Mouse (Mus musculus) stomach, embryonic 16.5 days (tissue): ENCODE results near the gene Mfsd2a. TPM values are rescaled to one million over a fixed set of nuclear protein-coding genes. Genes with fewer than 3 reads are reported as not detected.
A peak's percentile ranks its signal among the peaks of the same experiment; 100 is the strongest.

ENCODE experiments used
- ATAC-seq: fragments of 200-750 bp; cut with Nextera tagmentation; 2 replicates; pipeline ENCODE4 v1.8.0; 2017; ENCODE audit warnings: moderate number of reproducible peaks, moderate TSS enrichment; ENCODE audit not compliant: insufficient read depth, low FRiP score
- H3K27ac ChIP-seq: fragments of 300-500 bp; sonication (generic); 2 replicates; pipeline ENCODE4 v1.5.1; 2014; ENCODE audit warnings: low read length
- H3K27me3 ChIP-seq: fragments of 300-500 bp; sonication (generic); 2 replicates; pipeline ENCODE4 v1.6.1; 2014; ENCODE audit warnings: low read length, control low read depth, mixed read lengths; ENCODE audit not compliant: control insufficient read depth, insufficient read depth
- H3K36me3 ChIP-seq: fragments of 300-500 bp; sonication (generic); 2 replicates; pipeline ENCODE4 v1.6.1; 2014; ENCODE audit warnings: low read length; ENCODE audit not compliant: control insufficient read depth, insufficient read depth
- H3K4me1 ChIP-seq: fragments of 300-500 bp; sonication (generic); 2 replicates; pipeline ENCODE4 v1.6.1; 2014; ENCODE audit warnings: low read length, control low read depth, mixed read lengths; ENCODE audit not compliant: control insufficient read depth, insufficient read depth
- H3K4me2 ChIP-seq: fragments of 300-500 bp; sonication (generic); 2 replicates; pipeline ENCODE4 v1.6.1; 2014; ENCODE audit warnings: low read depth, low read length, mixed read lengths
- H3K4me3 ChIP-seq: fragments of 300-500 bp; sonication (generic); replicated peaks from 2 replicates; pipeline ENCODE4 v1.5.1; 2014; ENCODE audit warnings: mild to moderate bottlenecking, low read length
- H3K9ac ChIP-seq: fragments of 300-500 bp; sonication (generic); 2 replicates; pipeline ENCODE4 v1.6.1; 2014; ENCODE audit warnings: low read length
- H3K9me3 ChIP-seq: fragments of 300-500 bp; sonication (generic); replicated peaks from 2 replicates; pipeline ENCODE4 v1.6.1; 2016; ENCODE audit warnings: low read length, control low read depth; ENCODE audit not compliant: control insufficient read depth
- WGBS: fragments of 180-500 bp; shearing (Covaris S2); extraction: QIAGEN DNeasy Blood & Tissue Kit; methylation state at CpG from one replicate; pipeline ENCODE4 v1.1.7; 2014; 5-methylcytosine and 5-hydroxymethylcytosine counted together
- polyA plus RNA-seq: library from polyadenylated mRNA; unstranded; fragments of >200 nt; fragmentation: Nextera tagmentation; extraction: Ambion mirVana; gene quantifications from 2 replicates; pipeline ENCODE4 v1.2.1, GENCODE M21; 2015

The Mfsd2a gene
- 5.8 and 8.4 TPM in 2 replicates for polyA plus RNA-seq

DNA sequence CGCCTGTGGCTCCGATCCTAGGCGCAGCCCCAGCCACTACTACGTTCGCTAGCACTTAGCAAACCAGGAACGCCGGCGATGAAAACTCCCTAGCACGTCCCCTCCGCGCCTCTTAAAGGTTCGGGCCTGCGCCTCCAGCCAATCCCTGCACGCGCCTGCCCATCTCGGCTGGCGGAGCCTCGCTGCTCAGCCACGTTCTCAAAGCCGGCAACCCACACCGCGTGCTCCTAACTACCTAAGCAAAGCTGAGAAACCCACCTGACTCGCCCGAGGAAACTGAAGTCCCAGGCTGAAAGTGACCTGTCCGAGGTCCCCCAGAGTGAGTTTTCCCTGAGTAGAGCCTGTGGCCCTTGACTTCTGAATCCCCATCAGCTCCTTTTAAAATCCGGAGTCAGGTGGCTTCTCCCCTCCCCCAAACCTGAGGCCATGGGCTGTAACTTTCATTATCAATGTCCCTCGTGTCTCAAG, at the start of gene Mfsd2a:
Gene Mfsd2a (minus strand): TSS at position 89 of the 468 bp plus-strand sequence.
- peak within 1 kb of the TSS; percentile 22; the same call in 1 of the 2 replicates for H3K27ac ChIP-seq
- H3K36me3 ChIP-seq, result no peaks in the 10 kb centered on the region
- H3K4me1 ChIP-seq, result peaks cover 9% of the 10 kb centered on the region
- H3K9me3 ChIP-seq, result no peaks in the 10 kb centered on the region
- H3K4me3 ChIP-seq, result peak within 1 kb of the TSS; percentile 60
- H3K9ac ChIP-seq, result peak within 1 kb of the TSS; percentile 69
- ATAC-seq, result peak; percentile 86
- H3K27me3 ChIP-seq, result peaks cover 8% of the 10 kb centered on the region; the same call in 1 of the 2 replicates
- under 1% methylated on average over 27 of the region's 27 CpGs for WGBS
- peak within 1 kb of the TSS; percentile 97 for H3K4me2 ChIP-seq

GRCm38 (mm10) chr4:123005054-123005966, 44.3 kb upstream of the Mfsd2a start:
- H3K9me3 ChIP-seq, result no peaks in the 10 kb centered on the region
- ATAC-seq, result peak; percentile 61; the same call in 1 of the 2 replicates
- H3K4me1 ChIP-seq, result peaks cover 11% of the 10 kb centered on the region
- WGBS, result 20% methylated on average over 15 of the region's 15 CpGs
- no peaks in the 10 kb centered on the region for H3K36me3 ChIP-seq
- no peak overlapping the region for H3K4me2 ChIP-seq
- no peak overlapping the region for H3K9ac ChIP-seq
- no peaks in the 10 kb centered on the region for H3K27me3 ChIP-seq
- no peak overlapping the region for H3K4me3 ChIP-seq
- no peak overlapping the region for H3K27ac ChIP-seq

DNA sequence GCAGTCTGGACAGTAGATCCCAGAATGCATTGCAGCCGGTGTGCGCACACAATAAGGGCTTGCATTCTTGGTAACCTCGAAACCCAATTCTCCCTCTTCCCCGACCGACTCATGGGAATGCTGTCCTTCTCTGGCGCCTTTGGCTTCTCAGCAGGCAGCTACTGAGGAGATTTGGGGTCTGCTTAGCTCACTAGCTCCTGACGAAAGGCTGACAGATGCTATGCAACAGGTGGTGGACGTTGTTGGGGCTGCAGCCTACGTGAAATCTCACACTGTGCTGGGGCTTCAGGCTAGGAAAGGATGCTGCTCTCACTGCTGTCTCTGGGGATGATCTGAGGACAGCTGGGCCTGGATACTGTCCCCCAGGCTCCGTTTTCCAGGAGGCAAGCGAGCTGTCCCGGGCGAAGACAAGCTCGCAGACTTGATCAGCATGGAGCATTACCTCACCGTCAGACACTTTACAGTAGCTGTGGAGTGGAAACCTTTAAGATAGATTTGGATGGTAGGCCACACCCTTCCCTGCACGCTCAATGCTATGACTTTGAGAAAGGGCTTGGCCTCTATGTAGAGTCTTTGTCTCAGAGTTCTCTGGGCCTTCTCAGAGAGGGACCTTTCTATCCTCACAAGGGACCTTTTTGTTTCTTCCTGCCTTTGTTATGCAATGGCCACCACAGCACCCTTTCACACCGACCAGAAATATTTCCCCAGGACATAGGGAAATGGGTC, 39.8 kb upstream of the Mfsd2a start:
- H3K27ac ChIP-seq, result no peak overlapping the region
- 70% methylated on average over 17 of the region's 17 CpGs for WGBS
- H3K4me3 ChIP-seq, result no peak overlapping the region
- no peak overlapping the region for H3K4me2 ChIP-seq
- ATAC-seq, result no peak
- peaks cover 16% of the 10 kb centered on the region for H3K4me1 ChIP-seq
- H3K9me3 ChIP-seq, result no peaks in the 10 kb centered on the region
- no peaks in the 10 kb centered on the region for H3K27me3 ChIP-seq
- H3K9ac ChIP-seq, result no peak overlapping the region
- no peaks in the 10 kb centered on the region for H3K36me3 ChIP-seq

DNA sequence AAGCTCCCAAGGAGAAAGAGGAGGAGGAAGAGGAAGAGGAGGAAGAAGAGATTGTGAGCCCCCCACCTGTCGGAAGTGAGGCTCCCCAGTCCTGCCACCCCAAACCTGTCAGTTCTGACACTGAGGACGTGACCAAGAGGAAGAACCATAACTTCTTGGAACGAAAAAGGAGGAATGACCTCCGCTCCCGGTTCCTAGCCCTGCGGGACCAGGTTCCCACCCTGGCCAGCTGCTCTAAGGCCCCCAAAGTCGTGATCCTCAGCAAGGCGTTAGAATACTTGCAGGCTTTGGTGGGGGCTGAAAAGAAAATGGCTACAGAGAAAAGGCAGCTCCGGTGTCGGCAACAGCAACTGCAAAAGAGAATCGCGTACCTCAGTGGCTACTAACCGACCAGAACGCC, 39.1 kb upstream of the Mfsd2a start:
- Histone ChIP-seq H3K4me2 (no peak overlapping the region), H3K9me3 (no peaks in the 10 kb centered on the region), H3K4me3 (no peak overlapping the region), H3K27ac (no peak overlapping the region), H3K4me1 (peaks cover 11% of the 10 kb centered on the region), H3K9ac (no peak overlapping the region), H3K27me3 (no peaks in the 10 kb centered on the region), H3K36me3 (no peaks in the 10 kb centered on the region)
- no peak for ATAC-seq
- 81% methylated on average over 14 of the region's 14 CpGs for WGBS

DNA sequence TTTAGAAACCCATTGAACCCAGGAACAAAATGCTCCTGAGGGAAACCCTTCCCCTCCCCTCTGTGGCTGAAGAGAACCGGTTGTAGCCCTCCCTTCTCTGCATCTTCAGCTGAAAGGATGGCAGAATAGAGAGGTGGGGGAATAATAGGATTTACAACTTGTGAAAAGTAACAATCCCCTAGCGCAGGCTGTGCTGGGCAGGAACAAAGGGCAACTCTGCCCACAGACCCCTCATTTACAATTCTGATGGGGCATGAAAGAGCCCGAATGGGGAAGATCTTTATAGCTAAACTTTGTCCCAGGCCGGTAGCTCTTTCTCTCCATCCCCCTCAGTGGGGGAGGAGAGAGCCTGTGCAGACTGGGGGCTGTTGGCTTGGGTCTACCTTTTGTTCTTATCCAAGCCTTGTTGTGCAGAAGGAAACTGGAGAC, 38.3 kb upstream of the Mfsd2a start:
- no peak overlapping the region for H3K27ac ChIP-seq
- no peak overlapping the region for H3K9ac ChIP-seq
- 38% methylated on average over 4 of the region's 4 CpGs for WGBS
- no peaks in the 10 kb centered on the region for H3K27me3 ChIP-seq
- H3K9me3 ChIP-seq, result no peaks in the 10 kb centered on the region
- no peaks in the 10 kb centered on the region for H3K36me3 ChIP-seq
- peaks cover 10% of the 10 kb centered on the region for H3K4me1 ChIP-seq
- H3K4me3 ChIP-seq, result no peak overlapping the region
- ATAC-seq, result no peak
- peak overlapping the region; percentile 97; the same call in 1 of the 2 replicates for H3K4me2 ChIP-seq

GRCm38 (mm10) chr4:122998537-122999262, 37.7 kb upstream of the Mfsd2a start:
- Histone ChIP-seq H3K4me1 (peaks cover 10% of the 10 kb centered on the region), H3K4me2 (peak overlapping the region; percentile 97), H3K36me3 (no peaks in the 10 kb centered on the region), H3K27ac (no peak overlapping the region), H3K9me3 (no peaks in the 10 kb centered on the region), H3K9ac (no peak overlapping the region), H3K4me3 (peak overlapping the region; percentile 68), H3K27me3 (no peaks in the 10 kb centered on the region)
- WGBS, result 27% methylated on average over 12 of the region's 12 CpGs
- ATAC-seq, result no peak

GRCm38 (mm10) chr4:122996618-122997381, 35.8 kb upstream of the Mfsd2a start:
- Histone ChIP-seq H3K4me2 (peak overlapping the region; percentile 97), H3K9ac (peak overlapping the region; percentile 84), H3K4me1 (peaks cover 10% of the 10 kb centered on the region), H3K4me3 (peak overlapping the region; percentile 68), H3K9me3 (no peaks in the 10 kb centered on the region), H3K27ac (peak overlapping the region; percentile 71), H3K36me3 (no peaks in the 10 kb centered on the region), H3K27me3 (no peaks in the 10 kb centered on the region)
- under 1% methylated on average over 47 of the region's 47 CpGs for WGBS
- 0 out of 2 replicates have a peak, but pooled peaks have one; percentile 10 for ATAC-seq

- Histone ChIP-seq H3K4me3 (peak overlapping the region; percentile 68), H3K27me3 (no peaks in the 10 kb centered on the region), H3K4me2 (peak overlapping the region; percentile 97), H3K4me1 (peaks cover 10% of the 10 kb centered on the region), H3K27ac (peak overlapping the region; percentile 71), H3K9ac (peak overlapping the region; percentile 84), H3K36me3 (no peaks in the 10 kb centered on the region), H3K9me3 (no peaks in the 10 kb centered on the region)
- ATAC-seq, result 0 out of 2 replicates have a peak, but pooled peaks have one; percentile 14
- WGBS, result under 1% methylated on average over 32 of the region's 32 CpGs
Observed at GRCm38 (mm10) chr4:122996221-122996617, 35.2 kb upstream of the Mfsd2a start.
